Mouse (Mus musculus): Measurements from ENCODE around the gene Fancg. TPM values are rescaled to one million over a fixed set of nuclear protein-coding genes. Genes with fewer than 3 reads are reported as not detected.
A peak's percentile ranks its signal among the peaks of the same experiment; 100 is the strongest.

Gene Fancg
- total RNA-seq (2021), result 10 to 100 TPM; 15.7 to 16.8 TPM

- intact Hi-C loops (cut with DNase I), result no loop called here
- peak; percentile 88 for DNase-seq
Measured at GRCm38 (mm10) chr4:43010161-43011038, at the start of gene Fancg. Gene Fancg (minus strand): TSS chr4:43010506.

- DNase-seq, result no peak
- intact Hi-C loops (cut with DNase I), result no loop called here
Measured at GRCm38 (mm10) chr4:43059697-43060096, 49.4 kb upstream of the Fancg start.

- DNase-seq, result peak; percentile 97
- intact Hi-C loops (cut with DNase I), result no loop called here
Measured at GRCm38 (mm10) chr4:43058753-43059654, 48.7 kb upstream of the Fancg start, which contains the start of gene Unc13b. Gene Unc13b (plus strand): TSS chr4:43058953.

- no peak for DNase-seq
- intact Hi-C loops (cut with DNase I), result no loop called here
Measured at GRCm38 (mm10) chr4:43058392-43058752, 48.1 kb upstream of the Fancg start.

- intact Hi-C loops (cut with DNase I), result no loop called here
- DNase-seq, result no peak
Measured at GRCm38 (mm10) chr4:43057654-43058053, 47.3 kb upstream of the Fancg start.

GRCm38 (mm10) chr4:43052627-43053026 lies 42.3 kb upstream of the Fancg start:
- peak; percentile 71 for DNase-seq
- intact Hi-C loops (cut with DNase I), result loop anchor here (5.0 kb wide), 1 partner anchor 190 kb away; no protein-coding TSS in a partner anchor

GRCm38 (mm10) chr4:43047231-43047630 lies 36.9 kb upstream of the Fancg start:
- intact Hi-C loops (cut with DNase I), result loop anchor here (5.0 kb wide), 2 partner anchors 70 to 360 kb away; no protein-coding TSS in a partner anchor
- DNase-seq, result peak; percentile 72

GRCm38 (mm10) chr4:43046607-43047006 lies 36.3 kb upstream of the Fancg start:
- intact Hi-C loops (cut with DNase I), result loop anchor here (5.0 kb wide), 2 partner anchors 71 to 361 kb away; no protein-coding TSS in a partner anchor
- no peak for DNase-seq

GRCm38 (mm10) chr4:43045659-43046302 lies 35.5 kb upstream of the Fancg start, which contains the start of gene Fam214b:
Gene Fam214b (minus strand): TSS chr4:43046220.
- peak; percentile 98 for DNase-seq
- intact Hi-C loops (cut with DNase I), result loop anchor here (5.0 kb wide), 2 partner anchors 72 to 362 kb away; no protein-coding TSS in a partner anchor

GRCm38 (mm10) chr4:43045285-43045658 lies 35.0 kb upstream of the Fancg start:
- no peak for DNase-seq
- intact Hi-C loops (cut with DNase I), result loop anchor here (5.0 kb wide), 2 partner anchors 72 to 362 kb away; no protein-coding TSS in a partner anchor

GRCm38 (mm10) chr4:43044673-43045072 lies 34.4 kb upstream of the Fancg start:
- intact Hi-C loops (cut with DNase I), result loop anchor here (5.0 kb wide), 2 partner anchors 73 to 363 kb away; no protein-coding TSS in a partner anchor
- no peak for DNase-seq

GRCm38 (mm10) chr4:43043644-43044357 lies 33.5 kb upstream of the Fancg start:
- DNase-seq, result peak; percentile 72
- intact Hi-C loops (cut with DNase I), result no loop called here

GRCm38 (mm10) chr4:43040881-43041547 lies 30.7 kb upstream of the Fancg start:
- intact Hi-C loops (cut with DNase I), result no loop called here
- no peak for DNase-seq

GRCm38 (mm10) chr4:43040114-43040572 lies 29.8 kb upstream of the Fancg start:
- DNase-seq, result peak; percentile 97
- intact Hi-C loops (cut with DNase I), result no loop called here

- DNase-seq, result no peak
- intact Hi-C loops (cut with DNase I), result no loop called here
Measured at GRCm38 (mm10) chr4:43039609-43040008, 29.3 kb upstream of the Fancg start.

GRCm38 (mm10) chr4:43038567-43039495 lies 28.5 kb upstream of the Fancg start:
- intact Hi-C loops (cut with DNase I), result no loop called here
- peak; percentile 71 for DNase-seq

- intact Hi-C loops (cut with DNase I), result no loop called here
- no peak for DNase-seq
Measured at GRCm38 (mm10) chr4:43037860-43038566, 27.7 kb upstream of the Fancg start.
